Mouse (Mus musculus): ENCODE results near the gene Kcnb1. TPM values are rescaled to one million over a fixed set of nuclear protein-coding genes. Genes with fewer than 3 reads are reported as not detected.

Gene Kcnb1
- polyA plus RNA-seq, 1 experiment from 2014 or later: 1.1 TPM

DNA sequence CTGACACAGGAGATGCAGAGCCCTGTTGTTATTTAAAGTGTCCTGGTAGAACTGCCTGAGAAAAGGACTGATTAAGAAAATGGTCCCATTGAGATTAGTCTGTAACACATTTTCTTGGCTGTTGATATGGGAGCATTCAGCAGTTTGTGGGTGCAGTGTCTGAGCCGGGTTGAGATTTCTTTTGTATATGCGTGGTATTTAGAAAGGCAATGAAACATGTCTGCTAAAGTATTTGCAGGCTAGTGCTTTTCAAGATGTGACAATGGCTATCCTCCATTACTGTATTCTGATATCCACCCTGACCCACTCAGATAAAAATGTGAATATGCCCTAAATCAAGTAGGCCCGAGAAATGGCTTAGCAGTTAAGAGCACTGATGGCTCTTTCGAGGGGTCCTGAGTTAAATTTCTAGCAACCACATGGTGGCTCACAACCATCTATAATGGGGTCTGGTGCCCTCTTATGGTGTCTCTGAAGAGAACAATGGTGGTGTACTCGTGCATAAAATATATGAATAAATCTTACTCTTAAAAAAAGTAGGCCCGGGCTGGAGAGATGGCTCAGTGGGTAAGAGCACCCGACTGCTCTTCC, 126.0 kb downstream of the Kcnb1 start:
- no peak for ATAC-seq
- 0% methylated on average over 7 of the region's 7 CpGs for WGBS
- Histone ChIP-seq H3K9me3 (ENCODE audit: control insufficient read depth, low read length) (no peaks in the 10 kb centered on the region), H3K36me3 (ENCODE audit: control insufficient read depth, insufficient read depth, low read length) (peaks cover 5% of the 10 kb centered on the region; the same call in 1 of the 2 replicates), H3K4me2 (ENCODE audit: low read depth, low read length) (peak overlapping the region; percentile 76), H3K4me3 (ENCODE audit: low read length) (peak overlapping the region; percentile 81), H3K9ac (ENCODE audit: low read depth, low read length) (peak overlapping the region; percentile 79), H3K27ac (ENCODE audit: low read length) (peak overlapping the region; percentile 92), H3K4me1 (ENCODE audit: control insufficient read depth, insufficient read depth, low read length) (peaks cover 22% of the 10 kb centered on the region), H3K27me3 (replicated peaks; ENCODE audit: control insufficient read depth, insufficient read depth, low read length) (no peaks in the 10 kb centered on the region)

DNA sequence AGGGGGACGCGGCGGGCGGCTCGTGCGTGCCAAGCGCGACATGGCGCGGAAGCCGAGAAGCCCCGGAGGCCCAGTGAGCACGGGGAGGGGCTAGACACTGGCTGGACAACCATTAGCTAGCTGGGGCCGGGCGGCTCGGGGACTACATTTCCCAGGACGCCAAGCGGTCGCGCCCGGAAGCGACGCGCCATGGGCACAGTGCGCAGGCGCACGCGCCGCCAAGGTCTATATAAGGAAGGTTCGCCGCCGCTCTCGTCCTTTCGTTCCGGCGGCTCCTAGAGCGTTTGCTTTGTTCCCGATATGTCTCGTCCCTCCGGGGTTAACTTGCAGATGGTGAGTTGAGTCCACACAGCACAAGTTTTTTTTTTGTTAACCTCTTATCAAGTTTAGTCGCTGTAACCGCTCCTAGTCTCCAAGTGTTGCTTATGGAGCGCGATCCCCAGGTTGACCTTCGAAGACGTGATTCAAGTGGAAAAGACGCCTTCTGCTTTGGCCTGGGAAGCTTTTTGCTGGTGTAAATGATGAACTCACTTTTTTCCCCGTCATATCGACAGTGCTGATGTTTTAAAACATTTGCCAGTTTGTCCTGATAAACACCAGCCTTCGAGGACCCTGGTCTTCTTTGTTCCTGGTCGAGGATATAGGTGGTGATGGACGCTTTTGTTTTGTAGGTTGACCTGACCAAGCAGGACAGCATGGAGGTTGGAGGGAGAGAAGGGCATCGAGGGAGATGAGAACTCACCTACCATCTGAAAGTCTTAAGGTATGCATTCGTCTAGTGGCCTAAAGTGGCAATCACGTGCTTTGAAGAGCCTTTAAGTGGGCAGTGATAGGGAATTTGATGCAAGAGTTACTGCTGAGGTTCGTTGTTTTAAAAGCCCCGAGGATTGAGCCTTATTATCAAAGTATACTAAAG, 126.7 kb downstream of the Kcnb1 start, which contains the start of gene Znfx1:
Gene Znfx1 (minus strand): TSS at position 51 of the 916 bp plus-strand sequence.
- Histone ChIP-seq H3K4me3 (ENCODE audit: low read length) (peak within 1 kb of the TSS; percentile 81), H3K36me3 (ENCODE audit: control insufficient read depth, insufficient read depth, low read length) (peaks cover 5% of the 10 kb centered on the region; the same call in 1 of the 2 replicates), H3K27ac (ENCODE audit: low read length) (peak within 1 kb of the TSS; percentile 95), H3K27me3 (replicated peaks; ENCODE audit: control insufficient read depth, insufficient read depth, low read length) (no peaks in the 10 kb centered on the region), H3K9me3 (ENCODE audit: control insufficient read depth, low read length) (no peaks in the 10 kb centered on the region), H3K4me1 (ENCODE audit: control insufficient read depth, insufficient read depth, low read length) (peaks cover 25% of the 10 kb centered on the region), H3K4me2 (ENCODE audit: low read depth, low read length) (peak within 1 kb of the TSS; percentile 90), H3K9ac (ENCODE audit: low read depth, low read length) (peak within 1 kb of the TSS; percentile 79)
- peak; percentile 90 for ATAC-seq
- under 1% methylated on average over 57 of the region's 57 CpGs for WGBS

DNA sequence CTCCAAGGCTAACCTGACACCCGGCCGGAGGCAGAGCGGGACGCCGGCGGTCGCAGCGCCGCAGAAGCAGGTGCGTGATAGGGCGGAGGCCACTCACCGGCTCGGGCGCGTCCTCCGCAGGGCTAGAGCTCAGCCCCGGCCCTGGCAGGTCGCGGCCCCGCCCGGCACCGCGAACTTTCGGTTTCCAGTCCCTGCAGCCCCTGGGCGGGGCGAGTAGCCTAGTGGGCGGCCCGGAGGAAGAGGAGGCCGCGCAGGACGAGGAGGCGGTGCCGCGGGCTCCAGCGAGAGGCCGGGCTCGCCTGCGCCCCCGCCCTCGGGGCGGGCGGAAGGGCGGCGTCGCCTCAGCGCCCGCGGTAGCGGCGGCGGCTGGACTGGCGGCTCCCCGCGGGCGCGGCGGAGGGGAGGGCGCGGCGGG, 127.5 kb downstream of the Kcnb1 start:
- peak; percentile 92 for ATAC-seq

DNA sequence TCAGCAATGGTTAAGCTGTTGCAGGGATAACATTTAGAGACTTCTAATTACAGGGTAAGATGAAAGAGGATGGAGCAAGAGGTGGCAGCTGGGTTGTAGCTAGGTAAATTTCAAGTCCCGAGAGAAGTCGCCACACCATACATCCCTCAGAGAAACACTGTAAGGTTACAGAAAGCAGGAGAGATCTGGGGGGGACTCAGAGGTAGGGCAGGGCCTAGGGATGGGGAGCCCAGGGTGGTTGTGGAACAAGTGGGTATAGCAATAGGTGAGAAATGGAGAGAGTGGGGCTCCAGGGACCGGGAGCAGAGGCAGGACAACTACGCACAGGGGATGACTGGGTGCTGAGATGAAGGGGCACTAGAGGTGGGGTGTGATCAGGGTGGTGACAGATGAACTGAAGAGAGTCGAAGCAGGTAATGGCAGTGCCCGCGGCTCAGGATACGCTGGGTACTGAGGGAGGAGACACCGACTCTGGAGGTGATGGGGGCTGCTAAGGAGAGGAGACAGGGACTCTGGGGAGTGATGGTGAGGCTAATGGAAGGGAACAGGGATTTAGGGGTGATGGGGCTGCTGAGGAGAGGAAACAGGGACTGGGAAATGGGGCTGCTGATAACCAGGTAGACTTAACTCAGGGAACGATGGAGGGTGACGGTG, 128.4 kb downstream of the Kcnb1 start:
- Histone ChIP-seq H3K4me2 (ENCODE audit: low read depth, low read length) (peak overlapping the region; percentile 90), H3K27me3 (replicated peaks; ENCODE audit: control insufficient read depth, insufficient read depth, low read length) (no peaks in the 10 kb centered on the region), H3K4me1 (ENCODE audit: control insufficient read depth, insufficient read depth, low read length) (peaks cover 31% of the 10 kb centered on the region), H3K36me3 (ENCODE audit: control insufficient read depth, insufficient read depth, low read length) (peaks cover 12% of the 10 kb centered on the region), H3K4me3 (ENCODE audit: low read length) (peak overlapping the region; percentile 81), H3K27ac (ENCODE audit: low read length) (no peak overlapping the region), H3K9ac (ENCODE audit: low read depth, low read length) (peak overlapping the region; percentile 79), H3K9me3 (ENCODE audit: control insufficient read depth, low read length) (no peaks in the 10 kb centered on the region)
- no peak for ATAC-seq
- WGBS: 22% methylated on average over 11 of the region's 11 CpGs

More for the DNA sequence above, 127.5 kb downstream of the Kcnb1 start:
- Histone ChIP-seq H3K4me3 (ENCODE audit: low read length) (peak overlapping the region; percentile 81), H3K4me1 (ENCODE audit: control insufficient read depth, insufficient read depth, low read length) (peaks cover 29% of the 10 kb centered on the region), H3K4me2 (ENCODE audit: low read depth, low read length) (peak overlapping the region; percentile 90), H3K27me3 (replicated peaks; ENCODE audit: control insufficient read depth, insufficient read depth, low read length) (no peaks in the 10 kb centered on the region), H3K9me3 (ENCODE audit: control insufficient read depth, low read length) (no peaks in the 10 kb centered on the region), H3K9ac (ENCODE audit: low read depth, low read length) (peak overlapping the region; percentile 79), H3K27ac (ENCODE audit: low read length) (peak overlapping the region; percentile 95), H3K36me3 (ENCODE audit: control insufficient read depth, insufficient read depth, low read length) (peaks cover 7% of the 10 kb centered on the region)
- under 1% methylated on average over 55 of the region's 60 CpGs for WGBS

DNA sequence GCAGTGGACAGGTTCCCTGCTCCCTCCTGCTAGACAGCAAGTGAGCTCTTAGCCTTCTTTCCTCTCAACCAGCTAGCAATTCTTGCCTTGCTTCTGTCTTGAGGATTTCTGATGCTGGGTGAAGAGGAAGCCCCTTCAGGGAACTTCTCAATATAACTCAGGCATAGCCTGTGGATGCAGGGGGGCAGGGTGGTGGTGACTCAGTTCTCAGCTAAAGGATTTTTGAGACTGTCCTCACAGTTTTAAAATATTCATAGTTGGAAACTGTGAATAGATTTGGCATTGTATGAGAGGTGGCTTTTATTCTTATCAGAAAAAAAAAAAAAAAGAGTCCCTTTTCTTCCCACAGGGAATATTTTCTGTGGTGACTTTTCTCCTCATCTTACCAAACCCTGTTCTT, 129.2 kb downstream of the Kcnb1 start:
- Histone ChIP-seq H3K4me3 (ENCODE audit: low read length) (peak overlapping the region; percentile 34), H3K36me3 (ENCODE audit: control insufficient read depth, insufficient read depth, low read length) (peaks cover 11% of the 10 kb centered on the region), H3K9me3 (ENCODE audit: control insufficient read depth, low read length) (no peaks in the 10 kb centered on the region), H3K27me3 (replicated peaks; ENCODE audit: control insufficient read depth, insufficient read depth, low read length) (no peaks in the 10 kb centered on the region), H3K4me1 (ENCODE audit: control insufficient read depth, insufficient read depth, low read length) (peaks cover 29% of the 10 kb centered on the region), H3K9ac (ENCODE audit: low read depth, low read length) (peak overlapping the region; percentile 53), H3K4me2 (ENCODE audit: low read depth, low read length) (peak overlapping the region; percentile 32), H3K27ac (ENCODE audit: low read length) (peak overlapping the region; percentile 74)
- no peak for ATAC-seq

DNA sequence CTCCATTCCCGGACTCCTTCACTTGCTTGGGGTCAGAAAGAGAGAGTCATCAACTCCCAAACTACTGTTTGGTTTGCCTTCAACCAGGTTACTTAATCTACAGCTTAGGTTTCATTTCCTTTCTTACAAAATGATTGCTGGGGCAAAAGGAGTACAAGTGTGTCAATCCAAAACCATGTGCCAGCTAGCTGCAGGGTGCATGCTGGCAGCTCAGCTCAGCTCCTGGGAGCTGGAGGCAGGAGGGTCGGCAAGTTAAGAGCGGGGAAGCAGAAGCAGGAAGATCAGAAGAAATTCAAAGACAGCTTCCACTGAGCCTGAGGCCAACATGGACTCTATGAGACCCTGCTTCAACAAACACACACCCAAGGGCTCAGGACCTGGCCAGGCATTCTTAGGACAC, 129.6 kb downstream of the Kcnb1 start:
- H3K4me3 ChIP-seq (ENCODE audit: low read length): peak overlapping the region; percentile 34

DNA sequence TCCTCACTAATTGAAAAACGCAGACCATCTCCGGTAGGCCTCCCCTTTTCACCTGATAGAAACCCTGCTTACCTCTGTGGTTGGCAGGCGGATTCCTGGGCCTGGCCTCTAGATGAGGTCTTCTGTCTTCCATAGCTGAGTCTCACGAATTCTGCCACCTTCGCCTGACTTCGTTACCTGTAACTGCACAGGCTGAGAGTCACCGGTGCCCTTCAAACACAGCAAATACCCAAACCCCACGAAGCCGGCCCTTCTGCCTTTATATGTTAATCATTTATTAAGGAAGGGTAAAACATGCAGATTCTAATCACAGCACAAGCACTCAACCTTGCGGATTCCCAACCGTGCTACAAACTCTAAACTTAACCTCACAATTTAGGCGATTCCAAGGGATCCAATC, 130.0 kb downstream of the Kcnb1 start:
- no peaks in the 10 kb centered on the region for H3K9me3 ChIP-seq (ENCODE audit: control insufficient read depth, low read length)
- H3K36me3 ChIP-seq (ENCODE audit: control insufficient read depth, insufficient read depth, low read length): peaks cover 15% of the 10 kb centered on the region
- H3K4me2 ChIP-seq (ENCODE audit: low read depth, low read length): peak overlapping the region; percentile 32
- peak overlapping the region; percentile 53 for H3K9ac ChIP-seq (ENCODE audit: low read depth, low read length)
- H3K4me3 ChIP-seq (ENCODE audit: low read length): peak overlapping the region; percentile 34
- no peak for ATAC-seq
- no peaks in the 10 kb centered on the region for H3K27me3 ChIP-seq (replicated peaks; ENCODE audit: control insufficient read depth, insufficient read depth, low read length)
- H3K27ac ChIP-seq (ENCODE audit: low read length): peak overlapping the region; percentile 74
- WGBS: 61% methylated on average over 12 of the region's 12 CpGs
- H3K4me1 ChIP-seq (ENCODE audit: control insufficient read depth, insufficient read depth, low read length): peaks cover 29% of the 10 kb centered on the region

More for the DNA sequence above, 129.6 kb downstream of the Kcnb1 start:
- H3K4me1 ChIP-seq (ENCODE audit: control insufficient read depth, insufficient read depth, low read length): peaks cover 27% of the 10 kb centered on the region
- peak overlapping the region; percentile 53 for H3K9ac ChIP-seq (ENCODE audit: low read depth, low read length)
- H3K27ac ChIP-seq (ENCODE audit: low read length): peak overlapping the region; percentile 74
- no peaks in the 10 kb centered on the region for H3K27me3 ChIP-seq (replicated peaks; ENCODE audit: control insufficient read depth, insufficient read depth, low read length)
- peaks cover 13% of the 10 kb centered on the region for H3K36me3 ChIP-seq (ENCODE audit: control insufficient read depth, insufficient read depth, low read length)
- ATAC-seq: no peak
- no peaks in the 10 kb centered on the region for H3K9me3 ChIP-seq (ENCODE audit: control insufficient read depth, low read length)
- WGBS: 56% methylated on average over 3 of the region's 3 CpGs
- peak overlapping the region; percentile 32 for H3K4me2 ChIP-seq (ENCODE audit: low read depth, low read length)

DNA sequence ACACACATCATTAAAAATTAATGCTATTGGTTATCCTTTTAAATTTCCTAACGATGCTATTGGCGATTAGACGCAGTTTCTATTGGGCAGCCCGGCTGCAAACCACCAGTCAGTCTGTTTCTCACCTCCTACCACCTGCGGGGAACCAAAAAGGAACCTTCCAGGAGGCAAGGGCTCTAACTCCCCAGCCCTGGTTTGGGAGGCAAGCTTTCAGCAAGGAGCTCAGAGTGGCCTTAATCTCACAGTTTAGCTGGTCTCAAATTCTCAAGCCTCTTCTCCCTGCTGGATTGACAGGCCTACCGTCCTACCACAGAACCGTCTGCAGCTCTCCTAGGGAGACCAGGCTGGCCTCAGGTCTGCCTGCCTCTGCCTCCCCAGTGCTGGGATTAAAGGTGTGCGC, 130.4 kb downstream of the Kcnb1 start:
- Histone ChIP-seq H3K9ac (ENCODE audit: low read depth, low read length) (peak overlapping the region; percentile 51), H3K4me1 (ENCODE audit: control insufficient read depth, insufficient read depth, low read length) (peaks cover 30% of the 10 kb centered on the region), H3K27ac (ENCODE audit: low read length) (peak overlapping the region; percentile 74), H3K27me3 (replicated peaks; ENCODE audit: control insufficient read depth, insufficient read depth, low read length) (no peaks in the 10 kb centered on the region), H3K4me3 (ENCODE audit: low read length) (peak overlapping the region; percentile 34), H3K4me2 (ENCODE audit: low read depth, low read length) (peak overlapping the region; percentile 32), H3K36me3 (ENCODE audit: control insufficient read depth, insufficient read depth, low read length) (peaks cover 18% of the 10 kb centered on the region), H3K9me3 (ENCODE audit: control insufficient read depth, low read length) (no peaks in the 10 kb centered on the region)
- no peak for ATAC-seq
- WGBS: 55% methylated on average over 8 of the region's 8 CpGs

DNA sequence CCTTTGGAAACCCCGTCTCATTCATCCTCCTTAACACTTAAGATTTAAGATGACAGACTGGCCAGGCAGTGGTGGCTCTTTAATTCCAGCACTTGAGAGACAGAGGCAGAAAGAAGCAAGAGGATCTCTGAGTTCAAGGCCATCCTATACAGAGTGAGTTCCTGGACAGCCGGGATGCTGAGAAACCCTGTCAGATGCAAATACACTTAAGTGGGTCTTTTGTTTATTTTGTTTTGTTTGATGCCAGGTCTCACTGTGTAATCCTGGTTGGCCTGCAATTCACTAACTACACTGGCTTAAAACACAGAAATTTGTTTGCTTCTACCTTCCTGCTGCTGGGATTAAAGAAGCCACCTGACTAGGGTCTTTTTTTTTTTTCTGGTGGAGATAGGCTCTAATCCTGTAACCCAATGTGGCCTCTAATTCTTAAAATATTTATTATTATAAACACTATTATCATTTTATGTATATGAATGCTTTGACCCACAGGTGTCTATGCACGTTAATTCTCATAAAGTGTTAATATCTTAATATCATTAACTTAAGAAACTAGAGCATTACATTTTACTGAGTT, 131.1 kb downstream of the Kcnb1 start:
- WGBS: 52% methylated on average over 3 of the region's 3 CpGs
- peak overlapping the region; percentile 12; the same call in 1 of the 2 replicates for H3K4me2 ChIP-seq (ENCODE audit: low read depth, low read length)

More for the DNA sequence above, 131.1 kb downstream of the Kcnb1 start:
- peaks cover 30% of the 10 kb centered on the region for H3K4me1 ChIP-seq (ENCODE audit: control insufficient read depth, insufficient read depth, low read length)
- ATAC-seq: no peak
- H3K27me3 ChIP-seq (replicated peaks; ENCODE audit: control insufficient read depth, insufficient read depth, low read length): no peaks in the 10 kb centered on the region
- no peak overlapping the region for H3K9ac ChIP-seq (ENCODE audit: low read depth, low read length)
- peaks cover 18% of the 10 kb centered on the region for H3K36me3 ChIP-seq (ENCODE audit: control insufficient read depth, insufficient read depth, low read length)
- peak overlapping the region; percentile 53 for H3K27ac ChIP-seq (ENCODE audit: low read length)
- H3K4me3 ChIP-seq (ENCODE audit: low read length): no peak overlapping the region
- no peaks in the 10 kb centered on the region for H3K9me3 ChIP-seq (ENCODE audit: control insufficient read depth, low read length)

Data from intestine, embryonic 16.5 days (tissue).